Mouse (Mus musculus) neural tube, embryonic 12.5 days (tissue): ENCODE results near the gene D930048N14Rik. TPM values are rescaled to one million over a fixed set of nuclear protein-coding genes. Genes with fewer than 3 reads are reported as not detected.
"Not testable (repeated sequence)": the region's sequence is repeated elsewhere in the genome, so short reads cannot be mapped to it uniquely, and the experiment has no call there.

Experiments used
- ATAC-seq: fragments of 200-750 bp; cut with Nextera tagmentation; 2 replicates; pipeline ENCODE4 v1.8.0; 2017; ENCODE audit warnings: low read depth, mild to moderate bottlenecking, moderate TSS enrichment, moderate library complexity; ENCODE audit not compliant: low FRiP score
- H3K27ac ChIP-seq: fragments of 300-500 bp; sonication (generic); 2 replicates; pipeline ENCODE4 v1.5.1; 2016
- H3K27me3 ChIP-seq: fragments of 300-500 bp; sonication (generic); replicated peaks from 2 replicates; pipeline ENCODE4 v1.6.1; 2016; ENCODE audit warnings: mild to moderate bottlenecking
- H3K36me3 ChIP-seq: fragments of 300-500 bp; sonication (generic); 2 replicates; pipeline ENCODE4 v1.6.1; 2016; ENCODE audit warnings: mild to moderate bottlenecking
- H3K4me1 ChIP-seq: fragments of 300-500 bp; sonication (generic); 2 replicates; pipeline ENCODE4 v1.6.1; 2016
- H3K4me2 ChIP-seq: fragments of 300-500 bp; sonication (generic); replicated peaks from 2 replicates; pipeline ENCODE4 v1.6.1; 2016; ENCODE audit warnings: mild to moderate bottlenecking
- H3K4me3 ChIP-seq: fragments of 300-500 bp; sonication (generic); 2 replicates; pipeline ENCODE4 v1.5.1; 2016
- H3K9ac ChIP-seq: fragments of 300-500 bp; sonication (generic); 2 replicates; pipeline ENCODE4 v1.6.1; 2016; ENCODE audit warnings: mild to moderate bottlenecking
- H3K9me3 ChIP-seq: fragments of 300-500 bp; sonication (generic); 2 replicates; pipeline ENCODE4 v1.6.1; 2016; ENCODE audit warnings: mild to moderate bottlenecking
- WGBS: fragments of 180-500 bp; shearing (Covaris S2); methylation state at CpG from one replicate; pipeline ENCODE4 v1.1.7; 2016; 5-methylcytosine and 5-hydroxymethylcytosine counted together
- polyA plus RNA-seq: library from polyadenylated mRNA; unstranded; fragments of >200 nt; fragmentation: Nextera tagmentation; extraction: Ambion mirVana; gene quantifications from 2 replicates; pipeline ENCODE4 v1.2.1, GENCODE M21; 2016

Gene D930048N14Rik
- polyA plus RNA-seq, 1 experiment from 2014 or later, result 1.2 TPM

DNA sequence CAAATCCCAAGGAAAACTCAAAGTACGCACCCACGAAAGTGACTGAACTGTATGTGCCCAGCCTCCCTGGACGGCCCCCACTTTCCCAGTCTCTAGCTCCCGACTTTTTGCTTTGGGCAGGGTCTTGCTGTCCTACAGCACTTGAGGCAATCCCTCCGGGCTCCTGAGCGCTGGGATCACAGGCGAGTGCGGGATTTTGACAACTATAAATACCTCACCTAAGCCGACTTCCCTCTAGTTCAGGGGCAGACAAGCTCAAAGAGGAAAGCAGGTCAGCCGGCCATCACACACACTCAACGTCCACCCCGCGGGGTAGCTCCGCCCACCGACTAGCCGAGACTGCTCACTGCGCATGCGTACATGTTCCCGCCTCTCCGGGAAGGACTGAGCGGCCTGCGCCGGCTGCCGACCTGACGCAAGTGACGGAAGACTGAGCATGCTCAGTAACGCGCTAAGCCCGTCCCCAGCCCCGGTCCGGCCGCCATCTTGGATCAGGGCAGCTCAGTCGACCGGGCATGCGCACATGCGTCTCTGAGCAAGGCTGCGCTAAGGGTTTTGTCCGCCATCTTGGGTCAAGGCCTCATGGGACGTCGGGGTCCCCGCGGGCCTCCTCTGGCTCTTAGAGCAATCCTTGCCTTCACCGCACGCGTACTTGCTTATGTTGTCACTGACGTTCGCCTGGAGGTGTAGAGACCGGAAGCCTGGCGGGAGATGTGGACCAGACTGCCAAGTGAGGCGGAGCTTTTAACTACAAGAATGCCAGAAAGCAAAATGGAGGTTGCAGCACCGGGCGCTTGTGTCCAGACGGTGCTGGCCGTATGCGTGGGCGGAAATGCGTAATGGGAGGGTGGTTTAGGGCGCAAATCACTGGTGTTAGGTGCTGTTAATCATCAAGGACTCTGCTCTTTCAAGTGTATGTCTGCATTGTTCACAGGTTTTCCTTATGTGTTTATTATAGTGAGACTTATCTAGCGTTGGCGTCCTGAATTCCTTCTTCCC is 37.9 kb downstream of the D930048N14Rik start, which contains the start of gene 0610009B22Rik:
Gene 0610009B22Rik (minus strand): TSS at position 545 of the 999 bp plus-strand sequence.
- H3K4me2 ChIP-seq, result peak within 1 kb of the TSS; percentile 67
- peak; percentile 99 for ATAC-seq
- H3K4me3 ChIP-seq, result peak within 1 kb of the TSS; percentile 57

DNA sequence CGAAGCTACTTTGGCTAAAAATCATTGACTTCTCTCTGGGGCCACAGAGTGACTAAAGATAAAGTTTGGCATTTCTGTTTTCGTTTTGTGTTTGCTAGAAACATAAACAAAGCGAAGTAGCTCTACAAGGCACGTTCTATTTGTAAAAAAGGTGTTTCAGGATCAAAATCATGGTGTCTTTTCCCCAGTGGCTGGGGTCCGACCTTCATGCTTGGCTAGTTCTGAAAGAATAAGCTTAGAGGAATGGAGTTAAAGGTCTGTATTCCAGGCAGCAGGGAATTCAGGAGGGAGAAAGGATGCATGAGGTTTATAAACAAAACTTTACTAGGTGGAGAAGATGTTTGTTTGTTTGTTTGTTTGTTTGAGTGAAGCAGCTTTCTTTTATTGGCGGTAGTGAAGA is 38.6 kb downstream of the D930048N14Rik start:
- Histone ChIP-seq H3K36me3 (peaks cover 15% of the 10 kb centered on the region), H3K9ac (peak overlapping the region; percentile 63), H3K4me3 (peak overlapping the region; percentile 57), H3K4me1 (peaks cover 9% of the 10 kb centered on the region; the same call in 1 of the 2 replicates), H3K9me3 (no peaks in the 10 kb centered on the region), H3K4me2 (peak overlapping the region; percentile 67), H3K27ac (peak overlapping the region; percentile 95; the same call in 1 of the 2 replicates), H3K27me3 (no peaks in the 10 kb centered on the region)
- 26% methylated on average over 6 of the region's 6 CpGs for WGBS
- no peak for ATAC-seq

More for the DNA sequence above, 37.9 kb downstream of the D930048N14Rik start, which contains the start of gene 0610009B22Rik:
- WGBS, result under 1% methylated on average over 60 of the region's 60 CpGs
- no peaks in the 10 kb centered on the region for H3K27me3 ChIP-seq
- H3K4me1 ChIP-seq, result peaks cover 9% of the 10 kb centered on the region; the same call in 1 of the 2 replicates
- H3K27ac ChIP-seq, result peak within 1 kb of the TSS; percentile 95
- peaks cover 15% of the 10 kb centered on the region for H3K36me3 ChIP-seq
- H3K9me3 ChIP-seq, result no peaks in the 10 kb centered on the region
- H3K9ac ChIP-seq, result peak within 1 kb of the TSS; percentile 72

DNA sequence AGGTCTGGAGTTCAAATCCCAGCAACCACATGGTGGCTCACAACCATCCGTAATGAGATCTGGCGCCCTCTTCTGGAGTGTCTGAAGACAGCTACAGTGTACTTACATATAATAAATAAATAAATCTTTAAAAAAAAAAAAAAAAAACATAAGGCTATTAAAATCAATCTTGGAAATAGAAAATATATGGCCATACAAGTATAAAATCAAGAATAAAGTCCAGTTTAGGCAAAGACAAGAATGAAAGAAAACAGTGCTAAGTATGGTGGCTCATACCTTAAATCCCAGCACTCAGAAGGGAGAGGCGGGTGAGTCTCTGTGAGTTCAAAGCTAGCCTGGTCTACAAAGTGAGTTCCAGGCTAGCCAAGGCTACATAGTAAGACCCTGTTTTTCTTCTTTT is 39.8 kb downstream of the D930048N14Rik start:
- H3K27me3 ChIP-seq, H3K36me3 ChIP-seq, ATAC-seq, H3K27ac ChIP-seq, H3K4me1 ChIP-seq, H3K4me3 ChIP-seq, H3K9ac ChIP-seq, H3K4me2 ChIP-seq, H3K9me3 ChIP-seq: not testable (repeated sequence)
- WGBS, result 83% methylated on average over 2 of the region's 3 CpGs

DNA sequence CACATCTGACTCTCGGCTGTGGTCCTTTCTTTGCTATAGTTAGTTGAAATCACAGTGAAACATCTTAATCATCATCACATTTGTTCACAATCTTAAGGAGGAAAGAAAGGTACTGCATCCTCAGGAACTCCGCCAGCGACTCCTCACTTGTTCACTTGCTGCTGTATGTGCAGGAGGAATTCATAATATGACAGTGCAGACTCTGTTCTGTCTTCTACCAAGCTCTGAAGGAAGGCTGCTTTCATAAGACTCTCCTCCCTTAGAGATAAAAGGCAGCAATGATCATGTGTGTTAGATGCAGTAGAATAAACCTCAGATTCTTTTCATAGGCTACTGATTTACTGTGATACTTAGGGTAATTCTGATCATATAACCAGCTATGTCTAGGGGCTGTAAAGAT is 44.2 kb downstream of the D930048N14Rik start:
- H3K4me3 ChIP-seq, result no peak overlapping the region
- no peak overlapping the region for H3K27ac ChIP-seq
- H3K36me3 ChIP-seq, result peaks cover 33% of the 10 kb centered on the region
- H3K4me2 ChIP-seq, result no peak overlapping the region
- no peaks in the 10 kb centered on the region for H3K9me3 ChIP-seq
- H3K4me1 ChIP-seq, result no peaks in the 10 kb centered on the region
- no peaks in the 10 kb centered on the region for H3K27me3 ChIP-seq
- H3K9ac ChIP-seq, result no peak overlapping the region
- ATAC-seq, result no peak
- WGBS, result 97% methylated on average over 3 of the region's 3 CpGs

DNA sequence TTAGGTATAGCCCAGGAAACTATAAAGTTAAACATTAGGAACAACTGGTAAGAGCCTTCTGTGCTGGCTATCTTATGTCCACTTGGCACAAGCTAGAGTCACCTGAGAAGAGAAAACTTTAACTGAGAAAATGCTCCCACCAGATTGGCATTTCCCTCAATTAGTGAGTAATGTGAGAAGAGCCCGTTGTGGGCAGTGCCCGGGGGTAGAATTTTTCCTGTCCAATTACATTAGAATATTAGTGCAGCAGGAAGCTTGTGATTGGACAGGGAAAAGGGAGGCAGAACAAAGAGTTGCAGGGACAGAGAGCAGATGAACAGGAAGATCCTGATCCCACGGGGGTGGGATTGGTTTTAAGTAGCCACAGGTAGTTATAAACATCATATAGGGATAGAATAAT is 52.1 kb downstream of the D930048N14Rik start:
- H3K27me3 ChIP-seq, result no peaks in the 10 kb centered on the region
- ATAC-seq, result no peak
- H3K27ac ChIP-seq, result no peak overlapping the region
- H3K4me3 ChIP-seq, result no peak overlapping the region
- no peaks in the 10 kb centered on the region for H3K9me3 ChIP-seq
- H3K9ac ChIP-seq, result no peak overlapping the region
- whole genome bisulfite sequencing, result 88% methylated on average over 3 of the region's 3 CpGs
- H3K4me2 ChIP-seq, result no peak overlapping the region
- H3K4me1 ChIP-seq, result no peaks in the 10 kb centered on the region
- H3K36me3 ChIP-seq, result peaks cover 63% of the 10 kb centered on the region

DNA sequence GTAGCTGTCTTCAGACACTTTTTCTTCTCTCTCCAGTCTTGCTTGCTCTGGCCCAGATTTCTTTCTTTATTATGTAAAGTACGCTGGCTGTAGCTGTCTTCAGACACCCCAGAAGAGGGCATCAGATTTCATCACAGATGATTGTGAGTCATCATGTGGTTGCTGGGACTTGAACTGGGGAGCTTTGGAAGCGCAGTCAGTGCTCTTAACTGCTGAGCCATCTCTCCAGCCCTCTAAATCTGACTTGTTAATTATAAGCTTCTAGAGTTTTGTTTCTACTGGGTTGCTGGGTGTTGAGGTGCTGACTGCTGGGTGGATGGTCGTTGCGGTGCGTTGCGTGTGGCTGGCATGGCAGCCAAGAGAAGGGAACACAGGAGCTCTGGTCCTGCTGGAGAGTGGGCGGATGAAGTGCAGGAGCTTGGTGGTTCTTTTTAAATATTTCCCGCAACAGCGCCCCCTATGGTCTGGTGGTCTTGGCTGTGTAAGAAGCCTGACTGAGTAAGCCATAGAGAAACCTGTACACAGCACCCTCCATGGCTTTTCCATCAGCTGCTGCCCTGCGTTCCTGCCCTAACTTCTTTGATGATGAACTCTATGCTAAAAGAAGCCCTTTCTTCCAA is 52.7 kb downstream of the D930048N14Rik start:
- no peak overlapping the region for H3K4me2 ChIP-seq
- H3K9ac ChIP-seq, result no peak overlapping the region
- no peak overlapping the region for H3K27ac ChIP-seq
- no peaks in the 10 kb centered on the region for H3K9me3 ChIP-seq
- H3K27me3 ChIP-seq, result no peaks in the 10 kb centered on the region
- no peak for ATAC-seq
- peaks cover 60% of the 10 kb centered on the region for H3K36me3 ChIP-seq
- no peaks in the 10 kb centered on the region for H3K4me1 ChIP-seq
- no peak overlapping the region for H3K4me3 ChIP-seq
- 66% methylated on average over 10 of the region's 10 CpGs for WGBS

DNA sequence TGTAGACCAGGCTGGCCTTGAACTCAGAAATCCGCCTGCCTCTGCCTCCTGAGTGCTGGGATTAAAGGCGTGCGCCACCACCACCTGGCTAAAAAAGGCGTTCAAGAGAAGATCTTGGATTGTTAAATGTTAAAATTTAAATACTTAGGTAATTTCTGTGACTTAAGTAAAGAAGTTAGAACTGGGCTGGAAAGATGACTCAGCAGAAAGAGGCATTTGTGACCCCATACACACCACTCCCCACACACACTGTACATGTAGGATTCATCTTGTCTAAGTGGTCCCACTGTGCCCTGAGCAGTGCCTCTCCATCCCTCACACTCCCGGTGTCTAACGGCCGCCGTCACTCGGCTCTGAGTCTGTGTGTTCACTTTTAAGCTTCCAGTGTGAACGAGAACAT is 55.7 kb downstream of the D930048N14Rik start:
- 92% methylated on average over 10 of the region's 10 CpGs for WGBS
- Histone ChIP-seq H3K4me2 (no peak overlapping the region), H3K27ac (no peak overlapping the region), H3K36me3 (peaks cover 52% of the 10 kb centered on the region), H3K4me3 (no peak overlapping the region), H3K9me3 (no peaks in the 10 kb centered on the region), H3K9ac (no peak overlapping the region), H3K27me3 (no peaks in the 10 kb centered on the region), H3K4me1 (no peaks in the 10 kb centered on the region)
- no peak for ATAC-seq

DNA sequence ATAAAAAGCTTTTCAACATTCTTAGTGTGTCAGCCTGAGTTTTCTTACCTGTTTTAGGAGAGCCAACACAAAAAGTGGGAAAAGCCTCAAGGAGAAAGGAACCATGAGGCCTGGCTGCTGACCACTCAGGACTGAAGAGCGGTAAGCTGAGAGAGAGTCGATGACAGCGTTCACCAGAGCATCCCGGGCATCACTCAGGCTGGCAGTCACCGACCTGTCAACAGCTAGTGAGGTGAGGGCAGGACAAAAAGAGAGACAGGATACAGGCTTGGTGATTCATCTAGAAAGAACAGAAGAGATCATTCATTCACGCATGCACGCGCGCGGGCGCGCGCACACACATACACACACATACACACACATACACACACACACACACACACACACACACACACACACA is 56.3 kb downstream of the D930048N14Rik start:
- H3K4me2 ChIP-seq, result no peak overlapping the region
- no peaks in the 10 kb centered on the region for H3K4me1 ChIP-seq
- H3K36me3 ChIP-seq, result peaks cover 57% of the 10 kb centered on the region
- 94% methylated on average over 13 of the region's 13 CpGs for WGBS
- H3K27ac ChIP-seq, result no peak overlapping the region
- no peak overlapping the region for H3K4me3 ChIP-seq
- no peak overlapping the region for H3K9ac ChIP-seq
- H3K9me3 ChIP-seq, result no peaks in the 10 kb centered on the region
- no peak for ATAC-seq
- no peaks in the 10 kb centered on the region for H3K27me3 ChIP-seq

Other genes starting within 250 kb of the D930048N14Rik start
- gene Phykpl, start 66.2 kb upstream of the D930048N14Rik start, polyA plus RNA-seq, result 14.4 and 16.1 TPM in 2 replicates
- gene Hnrnpab, start 44.1 kb upstream of the D930048N14Rik start, polyA plus RNA-seq, result 734 and 808 TPM in 2 replicates
- 121 and 122 TPM in 2 replicates for gene Nhp2, start 31.2 kb upstream of the D930048N14Rik start, polyA plus RNA-seq
- gene Rmnd5b, start 15.1 kb upstream of the D930048N14Rik start, polyA plus RNA-seq, result 57.6 and 57.7 TPM in 2 replicates
- 15.1 and 16.8 TPM in 2 replicates for gene N4bp3, start 112 bp upstream of the D930048N14Rik start, polyA plus RNA-seq
- gene 0610009B22Rik, start 37.9 kb downstream of the D930048N14Rik start, polyA plus RNA-seq, result 101 and 112 TPM in 2 replicates
- gene Sec24a, start 112.7 kb downstream of the D930048N14Rik start, polyA plus RNA-seq, result 14.5 and 15.9 TPM in 2 replicates
- 144 and 146 TPM in 2 replicates for gene Sar1b, start 112.7 kb downstream of the D930048N14Rik start, polyA plus RNA-seq
- gene Jade2, start 206.7 kb downstream of the D930048N14Rik start, polyA plus RNA-seq, result 0.23 and 0.32 TPM in 2 replicates